Mouse (Mus musculus) urinary bladder, adult 2 months (tissue): Measurements from ENCODE around the gene Stk38l. TPM values are rescaled to one million over a fixed set of nuclear protein-coding genes. Genes with fewer than 3 reads are reported as not detected.
A peak's percentile ranks its signal among the peaks of the same experiment; 100 is the strongest.
"Not testable (repeated sequence)": the region's sequence is repeated elsewhere in the genome, so short reads cannot be mapped to it uniquely, and the experiment has no call there.

Source experiments
- DNase-seq: peaks from one replicate; pipeline ENCODE4 v3.0.0; 2022; ENCODE audit warnings: low spot score
- polyA plus RNA-seq: library from polyadenylated mRNA; depleted of rRNA; stranded (reverse); fragments of >200 nt; gene quantifications from 2 replicates; pipeline ENCODE4 v1.2.3, GENCODE M21; 2012

The Stk38l gene
- polyA plus RNA-seq, 1 experiment: 14.2 TPM

DNA sequence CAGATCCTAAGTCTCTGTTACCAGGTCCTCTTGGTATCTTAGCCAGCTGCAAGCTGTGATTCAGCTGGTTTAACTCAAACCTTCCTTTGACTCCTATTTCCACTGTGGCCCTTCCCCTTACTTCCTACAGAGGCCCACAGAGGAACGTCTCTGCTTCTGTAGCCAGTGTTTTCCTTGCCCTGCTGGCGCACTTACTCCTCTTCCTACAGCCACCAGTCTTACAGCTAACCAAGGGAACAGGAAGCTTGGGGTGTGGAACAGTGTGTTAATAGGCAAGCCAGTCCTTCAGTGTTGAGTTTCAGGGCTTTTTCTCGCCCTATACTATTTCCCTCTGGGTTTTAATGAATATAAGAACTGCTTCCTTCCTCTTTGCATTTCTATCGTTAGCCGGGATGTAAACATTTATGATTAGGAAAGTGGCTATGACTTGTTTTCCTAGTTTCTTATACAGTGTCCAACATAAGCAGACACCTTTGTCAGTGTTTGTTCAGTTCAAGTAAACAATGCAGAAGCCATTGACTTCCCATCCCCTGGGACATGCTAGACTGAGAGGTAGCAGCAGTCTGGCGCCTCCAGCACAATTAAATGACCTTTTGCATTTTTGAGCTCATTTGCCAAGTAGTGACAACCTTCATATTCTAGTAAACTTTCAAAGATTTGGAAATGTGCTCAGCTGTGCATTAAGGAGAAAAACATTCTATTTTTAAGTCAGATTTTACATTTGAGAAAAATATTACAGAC, 45.4 kb downstream of the Stk38l start:
- no peak for DNase-seq

DNA sequence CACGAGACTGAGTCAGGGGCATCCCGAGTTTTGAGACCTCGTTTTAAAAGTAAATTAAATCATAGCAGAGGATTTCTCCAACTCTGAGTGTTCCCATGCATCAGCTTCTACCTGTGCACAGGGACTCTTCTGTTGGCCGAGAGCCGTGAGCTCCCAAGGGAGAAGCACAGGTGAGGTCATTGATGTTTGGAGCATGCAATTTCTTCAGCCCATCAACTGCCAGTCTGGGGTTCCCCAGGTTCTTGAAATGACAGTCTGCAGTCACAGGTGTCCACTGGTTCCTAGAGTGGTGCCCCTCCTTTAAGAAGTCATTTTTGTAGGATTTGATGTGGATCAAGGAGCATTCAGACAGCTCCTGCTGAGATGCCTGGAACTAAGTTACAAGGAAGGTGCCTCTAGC, 46.0 kb downstream of the Stk38l start:
- DNase-seq: no peak

DNA sequence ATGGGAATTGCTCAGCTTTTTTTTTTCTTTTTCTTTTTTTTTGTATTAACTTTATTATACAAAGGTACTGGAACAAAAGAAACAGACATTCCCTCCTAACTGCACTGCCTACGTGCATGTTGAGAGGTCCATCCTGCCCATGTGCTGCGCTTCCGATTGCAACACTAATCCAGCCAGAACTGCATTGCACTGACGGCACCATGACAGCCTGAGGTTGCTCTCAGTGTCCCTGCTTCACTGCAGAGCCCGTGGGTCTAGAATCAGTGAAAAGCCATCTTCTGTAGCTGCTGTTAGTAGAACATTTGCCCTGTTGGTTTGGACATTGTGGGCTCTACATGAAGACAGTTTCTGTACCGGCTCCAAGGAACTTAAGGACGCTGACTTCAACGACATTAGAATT, 51.1 kb downstream of the Stk38l start:
- not testable (repeated sequence) for DNase-seq

DNA sequence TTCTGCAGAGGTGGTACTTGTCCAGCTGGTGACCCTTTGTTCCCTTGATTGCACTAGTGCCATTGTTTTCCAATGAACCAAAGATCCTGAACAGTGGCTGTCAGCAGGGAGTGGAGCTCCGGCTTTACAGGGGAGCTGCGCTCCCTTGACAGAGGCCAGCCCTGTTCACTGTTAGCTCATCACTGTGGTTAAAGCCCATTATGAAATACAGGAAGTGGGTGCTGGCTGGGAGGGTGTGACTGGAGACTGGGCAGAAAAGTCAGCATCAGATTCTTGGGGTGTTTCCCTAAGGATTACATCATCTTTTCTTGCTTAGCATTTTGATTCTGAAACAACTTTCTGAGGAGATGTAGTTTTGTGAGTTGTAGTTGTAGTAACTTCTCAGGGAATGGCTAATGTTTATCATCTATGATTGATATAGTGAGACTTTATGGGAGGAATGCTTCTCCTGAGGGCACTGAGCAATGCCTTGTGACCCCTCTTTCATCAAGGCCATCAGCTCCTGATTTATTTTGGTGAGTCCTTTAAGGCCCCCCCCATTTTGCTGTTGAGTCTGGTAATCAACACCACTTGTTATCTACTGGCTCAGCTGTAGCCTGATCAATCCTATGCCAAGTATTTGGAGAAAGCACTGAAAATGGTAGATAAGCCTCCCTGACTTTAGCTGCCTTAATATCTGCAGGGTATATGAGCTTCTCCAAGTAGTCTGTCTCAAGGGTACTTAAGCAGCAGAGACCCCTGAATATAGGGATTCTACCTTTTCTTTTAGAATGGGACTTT, 52.0 kb downstream of the Stk38l start:
- DNase-seq: no peak

DNA sequence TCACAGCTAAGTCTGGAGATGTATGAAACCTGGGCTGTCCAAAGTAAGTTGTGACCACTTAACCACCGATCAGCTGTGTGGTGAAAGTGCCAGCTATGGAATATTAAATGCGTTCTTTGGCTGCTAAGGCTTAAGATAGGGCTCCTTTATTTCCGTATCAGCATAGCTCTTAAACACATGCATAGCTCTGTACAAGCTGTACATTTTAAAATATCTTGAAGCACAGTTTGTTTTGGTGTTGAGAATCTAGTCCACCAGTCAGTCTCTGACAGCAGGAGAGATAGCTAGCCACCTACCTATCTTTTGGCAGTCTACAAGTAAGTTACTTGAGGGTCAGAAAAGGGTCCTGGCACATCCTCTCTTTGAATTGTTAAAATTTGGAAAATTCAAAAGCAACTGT, 53.3 kb downstream of the Stk38l start:
- DNase-seq: no peak

DNA sequence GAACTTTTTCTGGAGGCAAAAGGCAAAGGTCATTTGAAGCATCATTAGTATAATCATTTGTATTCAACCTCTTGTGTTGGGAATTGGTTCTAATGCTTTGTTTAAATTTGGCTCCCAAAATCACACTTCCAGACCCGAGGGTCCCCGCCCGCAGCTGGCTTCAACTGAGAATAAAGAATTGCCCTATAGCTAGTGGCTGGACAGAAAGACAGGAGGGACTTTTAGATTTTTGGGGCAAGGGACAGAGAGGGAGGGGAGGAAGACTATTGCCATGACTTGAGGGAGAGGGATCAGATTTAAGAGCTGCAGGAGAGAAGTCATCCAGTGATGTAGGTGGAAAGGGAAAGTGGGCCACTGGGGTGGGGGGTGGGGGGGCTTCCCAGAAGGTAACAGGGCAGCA, 56.8 kb downstream of the Stk38l start:
- DNase-seq: no peak

DNA sequence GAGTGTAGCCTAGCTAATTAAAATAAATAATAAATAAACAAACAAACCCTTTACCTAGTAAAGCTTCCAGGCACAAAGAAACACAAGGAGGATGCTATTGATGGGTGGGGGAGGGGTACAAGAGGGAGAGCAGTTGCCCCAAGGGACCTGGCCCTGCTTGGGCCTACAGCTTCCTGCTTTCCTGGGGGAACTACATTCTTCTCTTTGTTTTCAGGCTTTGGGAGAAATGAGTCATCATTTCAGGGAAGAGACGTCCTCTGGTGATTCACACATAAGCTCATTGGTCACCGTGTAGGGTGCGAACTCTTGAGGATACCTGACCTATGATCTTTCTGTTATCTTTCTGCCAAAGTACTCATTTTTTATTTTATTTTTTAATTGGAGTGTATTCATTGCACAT, 68.7 kb downstream of the Stk38l start:
- DNase-seq: no peak

DNA sequence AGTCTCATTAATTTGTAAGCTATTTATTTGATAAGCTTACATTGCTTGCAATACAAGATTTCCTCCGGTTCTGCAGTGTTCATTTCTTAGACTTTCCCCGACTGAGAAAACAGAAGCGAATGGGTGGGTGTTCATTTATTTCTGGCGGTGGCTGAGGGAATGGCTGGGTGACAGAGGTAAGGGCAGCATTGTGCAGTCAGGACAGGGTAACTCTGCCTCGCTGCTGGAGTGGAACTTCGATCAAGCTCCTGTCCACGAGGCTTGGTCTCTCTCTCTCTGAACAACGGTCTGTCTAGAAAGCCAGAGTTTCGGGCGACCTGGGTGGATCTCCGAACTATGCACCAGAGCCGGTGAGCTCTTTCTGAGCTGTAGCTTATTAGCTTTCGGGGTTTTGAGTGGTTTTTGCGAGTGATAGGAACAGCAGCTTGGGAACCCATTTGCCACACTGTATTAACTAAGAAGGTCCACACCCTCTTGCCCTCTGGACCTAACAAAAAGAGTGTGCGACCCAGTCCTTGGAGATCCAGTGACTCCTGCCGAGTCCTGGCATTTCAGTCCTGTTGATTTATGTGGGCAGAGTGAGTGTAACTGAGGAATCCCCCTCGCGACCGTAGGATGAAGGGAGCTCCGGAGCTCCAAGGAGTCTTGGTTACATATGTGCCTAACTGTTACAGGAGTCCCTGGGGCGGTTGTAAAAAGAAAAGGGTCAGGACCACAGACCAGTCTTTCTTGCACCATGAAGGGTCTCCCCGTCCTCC, 70.5 kb downstream of the Stk38l start:
- no peak for DNase-seq

DNA sequence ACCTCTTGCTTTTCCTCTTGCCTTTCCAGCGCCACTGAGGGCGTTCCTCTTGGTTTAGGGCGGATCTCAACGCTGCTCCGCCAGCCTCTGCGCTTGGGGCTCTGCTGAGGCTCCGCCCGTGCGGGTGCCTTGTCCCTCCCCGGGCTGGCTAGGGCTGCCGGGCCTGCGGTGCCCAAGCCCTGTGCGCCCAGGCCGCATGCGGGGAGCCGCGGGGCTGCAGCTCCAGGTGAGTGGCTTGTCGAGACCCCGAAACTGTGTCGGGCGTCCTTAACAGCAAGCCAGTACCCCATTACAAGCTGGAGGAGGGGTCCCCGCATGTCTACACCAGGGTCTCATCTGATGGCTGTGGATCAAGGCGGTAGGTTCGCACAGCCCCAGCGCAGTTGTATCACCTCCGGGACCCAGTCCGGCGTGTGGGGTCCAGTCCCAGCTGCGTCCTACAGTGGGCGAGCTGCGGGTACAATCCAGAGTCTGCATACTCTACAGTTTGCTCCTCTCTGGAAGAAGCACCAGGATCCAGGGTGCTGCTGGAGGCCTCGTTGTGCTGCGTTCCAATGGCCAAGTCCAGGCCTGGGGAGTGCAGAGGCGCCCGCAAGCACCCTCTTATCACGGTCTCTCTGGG, 71.2 kb downstream of the Stk38l start, which contains the start of gene Arntl2:
Gene Arntl2 (plus strand): TSS at position 132 of the 622 bp plus-strand sequence.
- DNase-seq: peak; percentile 70

DNA sequence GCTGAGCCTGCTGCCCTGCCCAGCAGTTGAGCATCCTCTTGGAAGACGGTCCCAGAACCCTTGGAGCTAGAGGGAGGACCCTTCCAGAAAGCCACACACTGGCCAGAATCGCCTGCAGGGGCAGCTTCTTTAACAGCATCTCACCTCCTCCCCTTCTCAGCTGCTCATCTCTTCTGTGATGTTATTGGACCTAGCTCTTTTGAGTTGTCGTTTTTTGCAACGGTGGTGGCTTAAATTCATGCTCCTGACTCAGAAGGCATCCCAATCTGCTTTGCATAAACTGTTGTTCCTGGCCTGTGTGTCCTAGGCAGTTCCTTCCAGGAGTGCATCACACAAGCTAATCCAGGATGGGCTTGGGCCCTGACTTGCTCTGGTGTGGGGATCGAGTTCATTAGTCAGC, 72.7 kb downstream of the Stk38l start:
- no peak for DNase-seq

DNA sequence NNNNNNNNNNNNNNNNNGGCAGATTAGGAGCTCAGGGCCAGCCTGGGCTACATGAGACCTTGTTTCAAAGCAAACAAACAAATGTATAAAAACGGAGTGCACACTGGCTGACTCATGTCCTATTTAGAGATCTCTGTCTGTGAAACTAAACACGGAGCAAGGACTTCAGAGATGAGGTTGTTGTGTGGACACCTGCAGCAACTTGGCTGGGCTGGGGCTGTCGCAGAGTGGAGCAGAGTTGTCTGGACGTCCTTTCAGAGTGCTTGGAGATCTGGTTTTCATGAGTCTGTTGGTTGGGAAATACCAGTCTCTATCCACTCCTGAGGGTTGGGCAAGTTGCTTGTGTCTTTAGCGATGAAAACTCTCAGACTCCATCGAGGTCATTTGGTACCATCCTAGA, 85.2 kb downstream of the Stk38l start:
- DNase-seq: no peak

DNA sequence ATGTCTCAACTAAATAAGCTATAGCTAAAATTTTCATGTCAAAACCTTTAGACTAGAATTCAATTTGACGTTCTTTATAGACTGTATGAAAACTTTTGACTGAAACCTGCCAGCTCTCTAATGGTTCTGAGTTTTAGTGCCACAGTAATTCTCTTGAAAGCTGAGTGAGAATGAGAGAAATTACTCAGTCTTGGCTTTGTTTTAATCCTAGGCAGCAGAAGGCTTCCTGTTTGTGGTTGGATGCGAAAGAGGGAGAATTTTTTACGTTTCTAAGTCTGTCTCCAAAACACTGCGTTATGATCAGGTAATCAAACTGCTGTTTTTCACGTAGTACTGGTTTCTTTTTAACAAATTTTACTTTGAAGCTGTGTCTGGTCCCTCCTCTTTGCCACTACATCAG, 88.2 kb downstream of the Stk38l start:
- no peak for DNase-seq

DNA sequence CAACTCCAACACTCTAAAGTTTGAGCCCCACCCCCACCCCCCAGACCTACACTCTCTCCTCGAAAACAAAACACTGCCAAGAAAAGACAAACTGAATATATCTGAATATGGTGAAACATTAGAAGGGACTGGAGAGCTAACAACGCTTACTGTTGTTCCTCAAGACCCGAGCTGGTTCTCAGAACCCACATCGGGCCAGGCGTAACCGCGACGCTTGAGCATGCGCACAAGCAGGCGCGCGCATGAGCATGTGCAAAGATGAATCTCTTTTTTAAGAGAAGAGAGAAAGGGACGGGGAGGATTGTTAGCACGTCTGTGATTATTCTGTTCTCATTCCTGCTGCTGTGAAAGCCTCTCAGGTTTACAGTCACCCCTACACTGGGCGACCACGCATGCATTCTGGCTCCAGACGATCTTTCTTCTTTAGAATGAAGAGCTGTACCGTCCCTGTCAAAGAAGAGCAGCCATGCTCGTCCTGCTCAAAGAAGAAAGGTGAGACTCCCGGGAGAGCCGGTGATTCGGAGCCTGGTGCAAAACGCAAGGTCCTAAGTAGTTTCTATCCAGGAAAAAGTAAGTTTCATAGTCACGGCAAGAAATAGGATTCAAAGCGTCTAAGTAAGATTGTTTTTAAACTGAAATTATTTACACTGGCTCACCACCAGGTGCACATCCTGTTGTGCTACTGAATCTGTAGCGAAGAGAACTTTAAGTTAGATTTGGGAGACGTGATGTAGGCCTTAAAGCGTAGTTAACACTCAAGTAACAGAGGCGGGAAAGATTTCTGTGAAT, 95.6 kb downstream of the Stk38l start:
- no peak for DNase-seq

DNA sequence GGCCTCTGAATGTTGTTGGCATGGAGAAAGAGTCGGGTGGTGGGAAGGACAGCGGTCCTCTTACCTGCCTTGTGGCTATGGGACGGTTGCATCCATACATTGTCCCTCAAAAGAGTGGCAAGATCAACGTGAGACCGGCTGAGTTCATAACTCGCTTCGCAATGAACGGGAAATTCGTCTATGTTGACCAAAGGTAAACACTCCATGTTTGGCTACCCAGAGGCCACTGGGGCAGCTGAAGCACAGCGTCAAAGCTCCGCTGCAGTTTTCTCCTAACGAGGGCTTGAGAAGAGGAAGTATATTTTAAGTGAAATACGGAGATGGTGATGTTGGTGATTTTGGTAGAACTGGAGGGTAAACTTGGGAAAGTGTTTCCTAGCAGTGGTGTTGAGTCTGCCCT, 97.2 kb downstream of the Stk38l start:
- no peak for DNase-seq

DNA sequence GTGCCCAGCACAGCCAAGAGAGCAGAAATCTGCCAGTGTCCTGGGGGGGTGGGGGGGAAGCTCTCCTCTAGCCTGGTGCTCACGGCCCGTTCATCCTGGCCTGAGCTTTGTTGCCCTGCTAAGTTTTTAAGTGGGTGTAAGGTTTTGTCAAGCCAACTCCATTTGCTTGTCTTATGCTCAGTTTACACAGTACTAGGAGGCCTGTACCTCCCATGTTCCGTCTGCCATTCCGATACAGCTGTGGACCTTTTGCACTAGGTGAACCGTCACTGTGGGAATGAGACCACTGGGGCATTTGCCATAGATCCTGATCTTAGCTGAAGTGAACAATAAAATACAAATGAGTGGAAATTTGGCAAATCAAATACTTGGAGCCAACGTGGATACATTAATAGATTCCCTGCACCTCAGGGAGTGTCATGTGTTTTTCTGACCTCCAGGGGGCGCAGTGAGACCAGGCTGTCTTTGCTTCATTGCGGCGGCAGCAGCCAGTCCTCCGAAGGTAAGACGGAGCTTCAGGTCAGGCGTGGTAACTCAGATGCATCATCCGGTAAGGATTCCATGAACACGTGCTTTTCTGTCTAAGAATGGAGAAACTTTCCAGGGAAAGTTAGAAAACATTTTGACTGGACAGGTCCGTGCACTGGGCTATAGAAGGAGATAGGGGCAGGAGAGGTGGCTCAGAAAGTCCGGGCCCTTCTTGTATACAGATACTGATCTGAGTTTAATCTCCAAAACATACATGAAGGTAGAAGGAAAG, 100.1 kb downstream of the Stk38l start:
- DNase-seq: peak; percentile 40

DNA sequence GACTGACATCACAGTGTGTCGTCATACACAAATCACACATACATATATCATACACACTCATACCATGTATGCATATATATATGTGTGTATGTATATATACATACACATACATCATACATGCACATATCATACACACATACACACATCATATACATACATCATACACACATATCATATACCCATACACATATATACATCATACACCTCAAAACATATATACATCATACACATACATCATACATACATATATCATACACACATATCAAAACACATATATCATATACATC, 100.6 kb downstream of the Stk38l start:
- no peak for DNase-seq
